Comparison of ENCODE assay signal across 23 mouse cellular contexts in the genomic region with DNA sequence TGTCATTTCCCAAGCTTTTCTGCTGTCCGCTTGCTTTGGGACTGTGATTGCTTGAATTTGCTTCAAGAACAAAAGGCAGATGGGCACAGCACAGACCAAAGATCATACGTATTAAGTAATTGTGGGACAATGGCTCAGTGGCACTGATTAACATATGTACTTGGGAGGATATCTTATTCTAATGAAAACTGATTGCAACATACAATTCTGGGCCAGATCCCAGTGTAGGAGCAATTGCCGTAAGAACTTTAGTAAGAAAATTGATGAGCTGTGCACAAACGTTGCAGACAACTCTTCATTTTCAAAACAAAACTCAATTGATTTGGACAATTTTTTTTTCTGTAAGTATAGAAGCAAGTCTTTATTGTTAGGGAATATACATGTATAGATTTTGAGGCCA.
"Had no signal": no experiment of that assay in that cellular context is flagged by ENCODE, and none has a peak within 500 bp of the region (broad histone marks: within the 10 kb centered on the region; RNA-seq: fewer than 3 reads in every experiment).

No protein-coding gene starts in this region.

- H3K4me1 ChIP-seq: heart, embryonic 10.5 days; heart, embryonic 12.5 days; hindbrain, embryonic 13.5 days; hindbrain, embryonic 15.5 days; intestine, embryonic 15.5 days; limb, embryonic 10.5 days; limb, embryonic 12.5 days; liver, embryonic 13.5 days had no signal

- H3K9ac ChIP-seq: heart, embryonic 12.5 days; hindbrain, embryonic 13.5 days; hindbrain, embryonic 15.5 days; intestine, embryonic 15.5 days; limb, embryonic 12.5 days; liver, embryonic 13.5 days had no signal

- H3K36me3 ChIP-seq: heart, embryonic 10.5 days; heart, embryonic 12.5 days; hindbrain, embryonic 13.5 days; hindbrain, embryonic 15.5 days; intestine, embryonic 15.5 days; limb, embryonic 10.5 days; limb, embryonic 12.5 days; liver, embryonic 13.5 days had no signal

- H3K27ac ChIP-seq: heart, embryonic 10.5 days; hindbrain, embryonic 13.5 days; hindbrain, embryonic 15.5 days; intestine, embryonic 15.5 days; layer of hippocampus, adult 2 months; left cerebral cortex, adult 2 months; limb, embryonic 10.5 days; limb, embryonic 12.5 days; liver, embryonic 13.5 days had no signal

- H3K4me2 ChIP-seq: heart, embryonic 12.5 days; hindbrain, embryonic 13.5 days; hindbrain, embryonic 15.5 days; intestine, embryonic 15.5 days; limb, embryonic 12.5 days; liver, embryonic 11.5 days; liver, embryonic 13.5 days had no signal

- H3K4me3 ChIP-seq: heart, embryonic 10.5 days; heart, embryonic 12.5 days; hindbrain, embryonic 13.5 days; hindbrain, embryonic 15.5 days; intestine, embryonic 15.5 days; layer of hippocampus, adult 2 months; left cerebral cortex, adult 2 months; limb, embryonic 10.5 days; limb, embryonic 12.5 days; liver, embryonic 13.5 days had no signal

- H3K27me3 ChIP-seq: heart, embryonic 12.5 days; hindbrain, embryonic 13.5 days; hindbrain, embryonic 15.5 days; intestine, embryonic 15.5 days; limb, embryonic 12.5 days; liver, embryonic 13.5 days had no signal

- H3K9me3 ChIP-seq: heart, embryonic 10.5 days; heart, embryonic 12.5 days; hindbrain, embryonic 13.5 days; hindbrain, embryonic 15.5 days; intestine, embryonic 15.5 days; limb, embryonic 10.5 days; limb, embryonic 12.5 days; liver, embryonic 13.5 days had no signal

- DNase-seq: gastrocnemius, postnatal 25 days; heart, adult 18-20 months; heart, postnatal 10 days; heart, postnatal 36 days; kidney, adult 18-20 months; kidney, adult 8-10 months; kidney, postnatal 10 days; kidney, postnatal 25 days; kidney, postnatal 4 days; liver; liver, embryonic 13.5 days had no signal

- ATAC-seq: inflammation-experienced regulatory T-cells, adult 6 months; intestine, embryonic 15.5 days; intestine, postnatal 0 days had no signal
